Mouse (Mus musculus) embryonic facial prominence, embryonic 14.5 days (tissue): Measurements from ENCODE around the gene Ap4e1. TPM values are rescaled to one million over a fixed set of nuclear protein-coding genes. Genes with fewer than 3 reads are reported as not detected.
"Not testable (repeated sequence)": the region's sequence is repeated elsewhere in the genome, so short reads cannot be mapped to it uniquely, and the experiment has no call there.

Source experiments
- ATAC-seq: fragments of 200-750 bp; cut with Nextera tagmentation; 2 replicates; pipeline ENCODE4 v1.8.0; 2017; ENCODE audit warnings: low read depth, moderate number of reproducible peaks, moderate TSS enrichment
- DNase-seq: peaks from one replicate; pipeline ENCODE4 v3.0.0-alpha.2; 2015; ENCODE audit warnings: low spot score
- H3K27ac ChIP-seq: fragments of 300-500 bp; sonication (generic); replicated peaks from 2 replicates; pipeline ENCODE4 v1.5.1; 2014; ENCODE audit warnings: low read depth, mild to moderate bottlenecking, low read length, moderate library complexity
- H3K27me3 ChIP-seq: fragments of 300-500 bp; sonication (generic); replicated peaks from 2 replicates; pipeline ENCODE4 v1.6.1; 2014; ENCODE audit warnings: low read length; ENCODE audit not compliant: control insufficient read depth, insufficient read depth
- H3K36me3 ChIP-seq: fragments of 300-500 bp; sonication (generic); 2 replicates; pipeline ENCODE4 v1.6.1; 2014; ENCODE audit warnings: low read length, mixed read lengths; ENCODE audit not compliant: control insufficient read depth, insufficient read depth
- H3K4me1 ChIP-seq: fragments of 300-500 bp; sonication (generic); 2 replicates; pipeline ENCODE4 v1.6.1; 2014; ENCODE audit warnings: antibody characterized with exemption, low read length; ENCODE audit not compliant: control insufficient read depth, insufficient read depth
- H3K4me2 ChIP-seq: fragments of 300-500 bp; sonication (generic); 2 replicates; pipeline ENCODE4 v1.6.1; 2014; ENCODE audit warnings: low read depth, mild to moderate bottlenecking, low read length, moderate library complexity, mixed read lengths
- H3K4me3 ChIP-seq: fragments of 300-500 bp; sonication (generic); 2 replicates; pipeline ENCODE4 v1.5.1; 2014; ENCODE audit warnings: low read depth, mild to moderate bottlenecking, low read length
- H3K9ac ChIP-seq: fragments of 300-500 bp; sonication (generic); 2 replicates; pipeline ENCODE4 v1.6.1; 2014; ENCODE audit warnings: low read depth, mild to moderate bottlenecking, low read length, moderate library complexity, mixed read lengths
- H3K9me3 ChIP-seq: fragments of 300-500 bp; sonication (generic); 2 replicates; pipeline ENCODE4 v1.6.1; 2016; ENCODE audit warnings: low read length; ENCODE audit not compliant: control insufficient read depth
- WGBS: fragments of 180-500 bp; shearing (Covaris S2); extraction: QIAGEN DNeasy Blood & Tissue Kit; methylation state at CpG from one replicate; pipeline ENCODE4 v1.1.7; 2014; 5-methylcytosine and 5-hydroxymethylcytosine counted together
- polyA plus RNA-seq: library from polyadenylated mRNA; unstranded; fragments of >200 nt; fragmentation: Nextera tagmentation; extraction: Ambion mirVana; gene quantifications from 2 replicates; pipeline ENCODE4 v1.2.1, GENCODE M21; 2014

Gene Ap4e1
- polyA plus RNA-seq, 1 experiment from 2014 or later, result 9.6 TPM

- no peak for ATAC-seq
- WGBS, result 13% methylated on average over 11 of the region's 11 CpGs
- Histone ChIP-seq H3K27me3 (no peaks in the 10 kb centered on the region), H3K9me3 (no peaks in the 10 kb centered on the region), H3K4me2 (peak overlapping the region; percentile 73), H3K36me3 (peaks cover 15% of the 10 kb centered on the region; the same call in 1 of the 2 replicates), H3K9ac (peak overlapping the region; percentile 80), H3K27ac (peak overlapping the region; percentile 74), H3K4me1 (0 out of 2 replicates have a peak, but pooled peaks cover 3% of the 10 kb centered on the region), H3K4me3 (peak overlapping the region; percentile 71)
- DNase-seq, result no peak
These were observed 61.4 kb downstream of the Ap4e1 start for GRCm38 (mm10) chr2:127069781-127070434.

DNA sequence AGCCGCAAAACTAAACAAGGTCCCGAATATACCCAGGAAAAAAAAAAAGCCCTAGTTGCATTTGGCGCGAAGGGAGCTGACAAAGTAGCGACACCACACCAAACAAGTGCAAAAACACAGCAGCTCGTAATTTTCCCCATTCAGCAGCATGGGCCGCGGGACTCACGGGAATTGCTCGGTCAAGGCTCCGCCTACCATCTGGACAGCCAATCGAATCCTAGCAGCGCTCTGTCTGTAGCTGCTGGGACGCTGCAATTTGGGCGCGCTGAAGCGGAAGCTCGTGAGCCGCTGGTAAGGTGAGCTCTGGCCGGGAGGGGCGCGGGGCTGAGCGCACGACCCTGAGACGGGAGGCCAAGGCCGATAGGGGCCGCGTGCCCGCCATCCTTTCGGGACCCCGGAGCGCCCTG is 61.9 kb downstream of the Ap4e1 start, which contains the start of gene Blvra:
Gene Blvra, plus strand, starts transcription at position 231 of the 407 bp plus-strand sequence.
- under 1% methylated on average over 23 of the region's 32 CpGs for WGBS
- H3K27ac ChIP-seq, result peak within 1 kb of the TSS; percentile 74
- ATAC-seq (peak; percentile 99), DNase-seq (peak; percentile 97)
- peaks cover 15% of the 10 kb centered on the region; the same call in 1 of the 2 replicates for H3K36me3 ChIP-seq
- 0 out of 2 replicates have a peak, but pooled peaks cover 3% of the 10 kb centered on the region for H3K4me1 ChIP-seq
- H3K27me3 ChIP-seq, result no peaks in the 10 kb centered on the region
- peak within 1 kb of the TSS; percentile 71 for H3K4me3 ChIP-seq
- H3K4me2 ChIP-seq, result peak within 1 kb of the TSS; percentile 73
- H3K9ac ChIP-seq, result peak within 1 kb of the TSS; percentile 80
- no peaks in the 10 kb centered on the region for H3K9me3 ChIP-seq

GRCm38 (mm10) chr2:127070879-127071278 is 62.4 kb downstream of the Ap4e1 start:
- WGBS, result 19% methylated on average over 6 of the region's 9 CpGs
- no peak for DNase-seq
- Histone ChIP-seq H3K27me3 (no peaks in the 10 kb centered on the region), H3K27ac (peak overlapping the region; percentile 74), H3K4me1 (0 out of 2 replicates have a peak, but pooled peaks cover 3% of the 10 kb centered on the region), H3K4me3 (peak overlapping the region; percentile 71), H3K4me2 (peak overlapping the region; percentile 73), H3K36me3 (peaks cover 11% of the 10 kb centered on the region; the same call in 1 of the 2 replicates), H3K9me3 (no peaks in the 10 kb centered on the region), H3K9ac (peak overlapping the region; percentile 80)
- peak; percentile 56 for ATAC-seq

- ATAC-seq, result no peak
- no peak overlapping the region for H3K27ac ChIP-seq
- 0 out of 2 replicates have a peak, but pooled peaks cover 3% of the 10 kb centered on the region for H3K4me1 ChIP-seq
- DNase-seq, result no peak
- H3K27me3 ChIP-seq, result no peaks in the 10 kb centered on the region
- H3K4me3 ChIP-seq, result no peak overlapping the region
- no peak overlapping the region for H3K9ac ChIP-seq
- WGBS, result 89% methylated on average over 2 of the region's 2 CpGs
- H3K4me2 ChIP-seq, result no peak overlapping the region
- H3K9me3 ChIP-seq, result no peaks in the 10 kb centered on the region
- no peaks in the 10 kb centered on the region for H3K36me3 ChIP-seq
These were observed 65.6 kb downstream of the Ap4e1 start for GRCm38 (mm10) chr2:127074116-127074515.

DNA sequence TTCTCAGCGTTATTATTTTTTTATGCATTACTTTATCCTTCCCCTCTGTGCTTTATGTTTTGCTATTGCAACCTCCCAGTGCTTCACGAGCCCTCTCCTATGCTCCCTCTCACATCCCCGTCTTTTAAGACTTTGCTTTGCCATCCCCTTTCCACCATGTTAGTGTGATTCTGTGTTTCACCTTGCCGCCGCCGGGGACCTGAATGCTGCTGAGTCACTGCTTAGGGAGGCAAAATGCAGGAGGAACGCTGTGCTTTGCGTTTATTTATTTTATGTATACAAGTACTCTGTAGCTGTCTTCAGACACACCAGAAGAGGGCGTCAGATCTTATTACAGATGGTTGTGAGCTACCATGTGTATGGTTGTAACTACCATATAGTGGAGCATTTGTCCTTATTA is 69.1 kb downstream of the Ap4e1 start:
- Histone ChIP-seq H3K4me1 (no peaks in the 10 kb centered on the region), H3K4me3 (no peak overlapping the region), H3K4me2 (no peak overlapping the region), H3K27me3 (no peaks in the 10 kb centered on the region), H3K9ac (no peak overlapping the region), H3K9me3 (no peaks in the 10 kb centered on the region), H3K36me3 (0 out of 2 replicates have a peak, but pooled peaks cover 6% of the 10 kb centered on the region), H3K27ac (no peak overlapping the region)
- ATAC-seq, result no peak
- WGBS, result 77% methylated on average over 9 of the region's 9 CpGs
- no peak for DNase-seq

GRCm38 (mm10) chr2:127079066-127079465 is 70.5 kb downstream of the Ap4e1 start:
- WGBS, result 55% methylated on average over 2 of the region's 2 CpGs
- H3K4me2 ChIP-seq, H3K9ac ChIP-seq, H3K4me3 ChIP-seq, H3K9me3 ChIP-seq, DNase-seq, H3K27ac ChIP-seq, H3K27me3 ChIP-seq, H3K36me3 ChIP-seq, ATAC-seq, H3K4me1 ChIP-seq: not testable (repeated sequence)

DNA sequence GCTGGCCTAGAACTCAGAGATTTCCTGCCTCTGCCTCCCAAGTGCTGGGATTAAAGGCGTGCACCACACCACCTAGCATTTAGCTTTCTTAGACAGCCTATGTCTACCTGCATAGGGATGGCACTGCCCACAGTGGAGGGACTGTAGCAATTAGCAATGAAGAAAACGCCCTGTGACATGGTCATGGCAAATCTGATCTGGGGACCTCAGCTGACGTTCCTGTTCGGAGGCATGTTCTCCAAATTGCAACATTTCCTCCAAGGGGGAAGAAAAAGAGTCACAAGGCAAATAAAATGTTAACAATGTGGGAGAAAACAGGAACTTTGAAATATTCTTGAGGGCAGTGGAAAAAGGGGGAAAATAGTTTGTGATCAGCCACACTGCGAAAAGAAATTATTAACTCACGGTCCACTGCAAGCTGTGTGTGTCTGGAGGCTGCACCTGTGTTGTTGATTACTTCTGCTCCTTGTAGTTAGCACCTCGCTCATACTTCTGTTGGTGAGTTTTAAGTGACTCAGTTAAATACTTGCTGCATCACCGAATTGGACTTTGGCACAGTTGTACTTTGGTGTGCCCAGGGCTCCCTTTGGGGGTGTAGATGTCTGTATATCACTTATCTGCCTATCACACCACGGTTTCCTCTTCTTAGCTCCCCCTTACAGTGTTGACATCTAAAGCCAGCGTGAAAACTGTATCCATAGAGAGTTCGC is 71.5 kb downstream of the Ap4e1 start:
- no peak overlapping the region for H3K4me3 ChIP-seq
- WGBS, result 85% methylated on average over 11 of the region's 11 CpGs
- H3K36me3 ChIP-seq, result 0 out of 2 replicates have a peak, but pooled peaks cover 6% of the 10 kb centered on the region
- ATAC-seq (no peak), DNase-seq (no peak)
- H3K9me3 ChIP-seq, result no peaks in the 10 kb centered on the region
- H3K27ac ChIP-seq, result no peak overlapping the region
- no peak overlapping the region for H3K4me2 ChIP-seq
- H3K27me3 ChIP-seq, result no peaks in the 10 kb centered on the region
- no peaks in the 10 kb centered on the region for H3K4me1 ChIP-seq
- H3K9ac ChIP-seq, result no peak overlapping the region

- 93% methylated on average over 11 of the region's 11 CpGs for WGBS
- H3K9ac ChIP-seq, result no peak overlapping the region
- ATAC-seq (no peak), DNase-seq (no peak)
- no peaks in the 10 kb centered on the region for H3K9me3 ChIP-seq
- H3K4me3 ChIP-seq, result no peak overlapping the region
- H3K4me2 ChIP-seq, result no peak overlapping the region
- 0 out of 2 replicates have a peak, but pooled peaks cover 6% of the 10 kb centered on the region for H3K36me3 ChIP-seq
- no peaks in the 10 kb centered on the region for H3K27me3 ChIP-seq
- H3K4me1 ChIP-seq, result no peaks in the 10 kb centered on the region
- H3K27ac ChIP-seq, result no peak overlapping the region
These were observed 72.2 kb downstream of the Ap4e1 start for GRCm38 (mm10) chr2:127080591-127081218.
